9 mouse cellular contexts compared by ENCODE assay signal in genomic region chr6:52172501-52172900, GRCm38 (mm10). TPM values are rescaled to one million over a fixed set of nuclear protein-coding genes. Genes with fewer than 3 reads are reported as not detected.
DNase-seq lines count a peak whose midpoint lies in the region; ATAC-seq and TF ChIP-seq lines count a peak whose summit lies in the region.
"Had no signal": no experiment of that assay in that cellular context is flagged by ENCODE, and none has a peak within 500 bp of the region (broad histone marks: within the 10 kb centered on the region; RNA-seq: fewer than 3 reads in every experiment).

No protein-coding gene starts in this region.

- DNase-seq in adrenal gland, postnatal 25 days: peak; percentile 94
- peak; percentile 65 to 72 for DNase-seq in gastrocnemius, adult 8-10 months (ENCODE audit: low spot score in 2 of 2)
- peak; percentile 76 for DNase-seq in liver, postnatal 0 days
- no peak for DNase-seq in natural killer cell, adult 2 months (ENCODE audit: low spot score in 2 of 2)

- ATAC-seq in intestine, postnatal 0 days: peak; percentile 63
- ATAC-seq in liver, postnatal 0 days: peak; percentile 54
- peak; percentile 80 for ATAC-seq in stomach, embryonic 14.5 days (ENCODE audit: insufficient number of reproducible peaks, insufficient read depth, low FRiP score, low read depth)
- no peak for ATAC-seq in frontal cortex, adult (ENCODE audit: low TSS enrichment)

- peaks cover 63% of the 10 kb centered on the region for H3K4me1 ChIP-seq in E14TG2a.4 (replicated peaks; ENCODE audit: low read depth, low read length)
- H3K4me1 ChIP-seq in intestine, postnatal 0 days (replicated peaks; ENCODE audit: control insufficient read depth, insufficient read depth, low read length): no peaks in the 10 kb centered on the region
- H3K4me1 ChIP-seq in liver, postnatal 0 days (ENCODE audit: insufficient read depth): peaks cover 3% of the 10 kb centered on the region; the same call in 1 of the 2 replicates
- H3K4me1 ChIP-seq in stomach, embryonic 14.5 days (ENCODE audit: control insufficient read depth, insufficient read depth, low read length): peaks cover 31% of the 10 kb centered on the region

- TF ChIP-seq CTCF in E14TG2a.4 (conservative IDR thresholded peaks at IDR 0.05; ENCODE audit: low read length): no peak
- no peak for TF ChIP-seq CTCF in intestine, postnatal 0 days (IDR thresholded peaks at IDR 0.05; ENCODE audit: low read depth)
- TF ChIP-seq CTCF in liver, postnatal 0 days (IDR thresholded peaks at IDR 0.05; ENCODE audit: low read depth): no peak

- H3K27me3 ChIP-seq in E14TG2a.4 (ENCODE audit: insufficient read depth, low read length): peaks cover 93% of the 10 kb centered on the region
- peaks cover 17% of the 10 kb centered on the region; the same call in 1 of the 2 replicates for H3K27me3 ChIP-seq in intestine, postnatal 0 days (replicated peaks; ENCODE audit: control insufficient read depth, insufficient read depth, low read length)
- peaks cover 90% of the 10 kb centered on the region for H3K27me3 ChIP-seq in liver, postnatal 0 days (ENCODE audit: insufficient read depth, low read length)
- H3K27me3 ChIP-seq in stomach, embryonic 14.5 days (ENCODE audit: control insufficient read depth, insufficient read depth, low read length): no peaks in the 10 kb centered on the region

- 5% methylated on average over 35 of the region's 35 CpGs for WGBS in intestine, postnatal 0 days
- whole genome bisulfite sequencing in liver, postnatal 0 days (ENCODE audit: insufficient replicate concordance): 19% methylated on average over 35 of the region's 35 CpGs
- WGBS in stomach, embryonic 14.5 days: under 1% methylated on average over 35 of the region's 35 CpGs

- H3K4me3 ChIP-seq in E14TG2a.4 (replicated peaks; ENCODE audit: low read length): peak overlapping the region; percentile 73
- H3K4me3 ChIP-seq in intestine, postnatal 0 days (ENCODE audit: low read depth, low read length): peak overlapping the region; percentile 20
- H3K4me3 ChIP-seq in liver, postnatal 0 days (ENCODE audit: low read depth, low read length): no peak overlapping the region
- peak overlapping the region; percentile 63 for H3K4me3 ChIP-seq in stomach, embryonic 14.5 days (ENCODE audit: low read depth, low read length)
- H3K4me3 ChIP-seq: myocyte had no signal

- H3K4me2 ChIP-seq in intestine, postnatal 0 days (replicated peaks; ENCODE audit: low read depth): peak overlapping the region; percentile 62
- peak overlapping the region; percentile 45 for H3K4me2 ChIP-seq in liver, postnatal 0 days (ENCODE audit: low read depth, low read length)
- H3K4me2 ChIP-seq in stomach, embryonic 14.5 days (replicated peaks; ENCODE audit: low read depth, low read length): peak overlapping the region; percentile 61

- TF ChIP-seq EP300 in liver, postnatal 0 days (IDR thresholded peaks at IDR 0.05; ENCODE audit: low read depth): no peak

- peak overlapping the region; percentile 38; the same call in 1 of the 2 replicates for H3K9ac ChIP-seq in intestine, postnatal 0 days (ENCODE audit: low read depth, low read length)
- H3K9ac ChIP-seq in liver, postnatal 0 days (replicated peaks): no peak overlapping the region
- peak overlapping the region; percentile 67 for H3K9ac ChIP-seq in stomach, embryonic 14.5 days (replicated peaks; ENCODE audit: low read depth, low read length)

- no peaks in the 10 kb centered on the region; the same call in 1 of the 2 replicates for H3K9me3 ChIP-seq in E14TG2a.4 (ENCODE audit: low read length)
- H3K9me3 ChIP-seq in intestine, postnatal 0 days (ENCODE audit: control insufficient read depth): no peaks in the 10 kb centered on the region
- no peaks in the 10 kb centered on the region for H3K9me3 ChIP-seq in liver, postnatal 0 days (ENCODE audit: low read length)
- H3K9me3 ChIP-seq in stomach, embryonic 14.5 days (ENCODE audit: control insufficient read depth, low read depth, low read length): no peaks in the 10 kb centered on the region

- H3K27ac ChIP-seq in intestine, postnatal 0 days (ENCODE audit: low read depth, low read length): peak overlapping the region; percentile 66
- H3K27ac ChIP-seq in liver, postnatal 0 days (ENCODE audit: low read depth): 0 out of 2 replicates have a peak overlapping the region, but pooled peaks have one; percentile 39
- peak overlapping the region; percentile 98 for H3K27ac ChIP-seq in stomach, embryonic 14.5 days (ENCODE audit: low read length)

- no peaks in the 10 kb centered on the region for H3K36me3 ChIP-seq in E14TG2a.4 (ENCODE audit: insufficient read depth, low read length)
- no peaks in the 10 kb centered on the region; the same call in 1 of the 2 replicates for H3K36me3 ChIP-seq in intestine, postnatal 0 days (ENCODE audit: control insufficient read depth, insufficient read depth)
- H3K36me3 ChIP-seq in liver, postnatal 0 days (replicated peaks; ENCODE audit: insufficient read depth, low read length): no peaks in the 10 kb centered on the region
- peaks cover 15% of the 10 kb centered on the region for H3K36me3 ChIP-seq in stomach, embryonic 14.5 days (ENCODE audit: control insufficient read depth, insufficient read depth, low read length)

RNA-seq across cellular contexts. Expression of gene 5730596B20Rik, which starts 4.8 kb away (rescaled TPM):
- total RNA-seq in adrenal gland, postnatal 25 days (2021): 0.29 and 0.55 TPM in 2 replicates
- under 1 TPM in 1 of 4 experiments, not detected in 3; 0.13 TPM for total RNA-seq in gastrocnemius, adult 8-10 months (2022)
- 0.61 and 0.97 TPM in 2 replicates for polyA plus RNA-seq in intestine, postnatal 0 days (2015; fragmentation: Nextera tagmentation; extraction: Ambion mirVana)
- not detected in 2 replicates for polyA plus RNA-seq in liver, postnatal 0 days (2015; fragmentation: Nextera tagmentation; extraction: Ambion mirVana)
- polyA plus RNA-seq in stomach, embryonic 14.5 days (2014; fragmentation: Nextera tagmentation; extraction: Ambion mirVana): 4.4 and 4.7 TPM in 2 replicates

RNA-seq across cellular contexts. Expression of gene Hoxa2, which starts 7.9 kb away (rescaled TPM):
- 2.5 and 2.8 TPM in 2 replicates for total RNA-seq in adrenal gland, postnatal 25 days (2021)
- under 1 TPM; 0.19 to 0.65 (median 0.58) TPM for total RNA-seq in gastrocnemius, adult 8-10 months (2022)
- polyA plus RNA-seq in intestine, postnatal 0 days (2015; fragmentation: Nextera tagmentation; extraction: Ambion mirVana): 3.3 TPM in 2 replicates
- 0.39 and 0.63 TPM in 2 replicates for polyA plus RNA-seq in liver, postnatal 0 days (2015; fragmentation: Nextera tagmentation; extraction: Ambion mirVana)
- polyA plus RNA-seq in stomach, embryonic 14.5 days (2014; fragmentation: Nextera tagmentation; extraction: Ambion mirVana): 17.4 and 18.5 TPM in 2 replicates

RNA-seq across cellular contexts. Expression of gene Hoxa1, which starts 14.4 kb away (rescaled TPM):
- total RNA-seq in adrenal gland, postnatal 25 days (2021): 0.76 TPM in 1 of 2 replicates, not detected in the other
- total RNA-seq in gastrocnemius, adult 8-10 months (2022): under 1 TPM in 2 of 4 experiments, not detected in 2; 0.16 to 0.17 TPM
- polyA plus RNA-seq in intestine, postnatal 0 days (2015; fragmentation: Nextera tagmentation; extraction: Ambion mirVana): 0.37 and 0.52 TPM in 2 replicates
- 0.11 and 0.16 TPM in 2 replicates for polyA plus RNA-seq in liver, postnatal 0 days (2015; fragmentation: Nextera tagmentation; extraction: Ambion mirVana)
- polyA plus RNA-seq in stomach, embryonic 14.5 days (2014; fragmentation: Nextera tagmentation; extraction: Ambion mirVana): 2.1 and 3.0 TPM in 2 replicates

RNA-seq across cellular contexts. Expression of gene Hoxa4, which starts 19.1 kb away (rescaled TPM):
- total RNA-seq in adrenal gland, postnatal 25 days (2021): 3.7 and 3.8 TPM in 2 replicates
- total RNA-seq in gastrocnemius, adult 8-10 months (2022): 1 to 10 TPM; 1.8 to 2.8 (median 2.1) TPM
- polyA plus RNA-seq in intestine, postnatal 0 days (2015; fragmentation: Nextera tagmentation; extraction: Ambion mirVana): 3.6 and 4.5 TPM in 2 replicates
- polyA plus RNA-seq in liver, postnatal 0 days (2015; fragmentation: Nextera tagmentation; extraction: Ambion mirVana): 0.13 and 0.30 TPM in 2 replicates
- polyA plus RNA-seq in stomach, embryonic 14.5 days (2014; fragmentation: Nextera tagmentation; extraction: Ambion mirVana): 6.7 and 6.8 TPM in 2 replicates

RNA-seq across cellular contexts. Expression of gene Hoxa5, which starts 31.9 kb away (rescaled TPM):
- 12.8 and 15.0 TPM in 2 replicates for total RNA-seq in adrenal gland, postnatal 25 days (2021)
- total RNA-seq in gastrocnemius, adult 8-10 months (2022): 1 to 10 TPM; 1.2 to 1.9 (median 1.5) TPM
- 14.8 and 15.3 TPM in 2 replicates for polyA plus RNA-seq in intestine, postnatal 0 days (2015; fragmentation: Nextera tagmentation; extraction: Ambion mirVana)
- 0.58 and 0.73 TPM in 2 replicates for polyA plus RNA-seq in liver, postnatal 0 days (2015; fragmentation: Nextera tagmentation; extraction: Ambion mirVana)
- 24.4 and 27.1 TPM in 2 replicates for polyA plus RNA-seq in stomach, embryonic 14.5 days (2014; fragmentation: Nextera tagmentation; extraction: Ambion mirVana)

Comparison
In these comparisons a context has a peak if more than half of its experiments do, and no peak if none do; other contexts are left out.
1. DNase-seq: peak in adrenal gland, postnatal 25 days (single experiment), gastrocnemius, adult 8-10 months (2 of 2) and liver, postnatal 0 days (single experiment); none in natural killer cell, adult 2 months (0 of 2).
2. H3K27ac ChIP-seq: peak in every context shown above with its lines; median percentile 98 in stomach, embryonic 14.5 days; 66 in intestine, postnatal 0 days; 39 in liver, postnatal 0 days.
3. Peak in every context shown above with its lines, with median percentiles within 50 percentile points of each other: H3K4me2 ChIP-seq.